Mouse (Mus musculus) MEL (cell line): ENCODE results near the gene Grhl1. TPM values are rescaled to one million over a fixed set of nuclear protein-coding genes. Genes with fewer than 3 reads are reported as not detected.

Source experiments
- DNase-seq: peaks from one replicate; pipeline ENCODE4 v3.0.0; 2011; ENCODE audit warnings: low read depth, low spot score
- H3K27ac ChIP-seq: 2 replicates; pipeline ENCODE4 v1.5.1; 2012; ENCODE audit warnings: low read depth, mild to moderate bottlenecking, control low read depth, low read length, moderate library complexity; ENCODE audit not compliant: control insufficient read depth
- H3K27me3 ChIP-seq, 2 experiments: fragments of 150-350 bp in 1 of 2; sonication (generic) in 1 of 2; 2 replicates each; pipeline ENCODE4 v1.6.1; 2012; ENCODE audit warnings: low read length in 2 of 2, mild to moderate bottlenecking in 2 of 2, improper control_type of control experiment in 1 of 2, moderate library complexity in 1 of 2; ENCODE audit not compliant: insufficient read depth in 2 of 2, control insufficient read depth in 1 of 2
- H3K36me3 ChIP-seq, 2 experiments: 2 replicates each; pipeline ENCODE4 v1.6.1; 2012 to 2014; ENCODE audit warnings: low read length in 2 of 2, improper control_type of control experiment in 1 of 2, inconsistent platforms in 1 of 2, mild to moderate bottlenecking in 1 of 2; ENCODE audit not compliant: insufficient read depth in 2 of 2, control insufficient read depth in 1 of 2
- H3K4me1 ChIP-seq, 2 experiments: fragments of 150-350 bp in 1 of 2; sonication (generic) in 1 of 2; 2 replicates each; pipeline ENCODE4 v1.6.1; 2012; ENCODE audit warnings: low read length in 2 of 2, improper control_type of control experiment in 1 of 2, mild to moderate bottlenecking in 1 of 2; ENCODE audit not compliant: insufficient read depth in 2 of 2, control insufficient read depth in 1 of 2
- H3K4me3 ChIP-seq, 2 experiments: fragments of 150-350 bp in 1 of 2; sonication (generic) in 1 of 2; 2 replicates each; pipeline ENCODE4 v1.5.1; 2012; ENCODE audit warnings: low read depth in 2 of 2, low read length in 2 of 2, mild to moderate bottlenecking in 2 of 2, moderate library complexity in 2 of 2, control low read depth in 1 of 2, improper control_type of control experiment in 1 of 2; ENCODE audit not compliant: control insufficient read depth in 1 of 2, insufficient read depth in 1 of 2
- H3K79me2 ChIP-seq: 2 replicates; pipeline ENCODE4 v1.6.1; 2012; ENCODE audit warnings: mild to moderate bottlenecking, low read length, moderate library complexity; ENCODE audit not compliant: control insufficient read depth, poor library complexity, insufficient read depth
- H3K9ac ChIP-seq: 2 replicates; pipeline ENCODE4 v1.6.1; 2012; ENCODE audit warnings: low read depth, mild to moderate bottlenecking, control low read depth, low read length, moderate library complexity; ENCODE audit not compliant: control insufficient read depth, poor library complexity, severe bottlenecking
- H3K9me3 ChIP-seq: fragments of 150-350 bp; sonication (generic); replicated peaks from 2 replicates; pipeline ENCODE4 v1.6.1; 2012; ENCODE audit warnings: mild to moderate bottlenecking, low read length, improper control_type of control experiment, moderate library complexity; ENCODE audit not compliant: insufficient read depth
- CHD2 ChIP-seq: IDR thresholded peaks from 2 replicates; pipeline ENCODE4 v1.6.1; 2011; ENCODE audit warnings: low read length, improper control_type of control experiment
- CTCF ChIP-seq, 3 experiments: IDR thresholded peaks in 2 of 3; conservative IDR thresholded peaks in 1 of 3; 2 replicates each; pipeline ENCODE4 v1.5.1; 2011 to 2012; ENCODE audit warnings: low read length in 3 of 3, low read depth in 2 of 3, mild to moderate bottlenecking in 2 of 3, improper control_type of control experiment in 1 of 3, inconsistent platforms in 1 of 3, mixed read lengths in 1 of 3, moderate library complexity in 1 of 3; ENCODE audit not compliant: control insufficient read depth in 1 of 3, insufficient read depth in 1 of 3, poor library complexity in 1 of 3, severe bottlenecking in 1 of 3
- E2F4 ChIP-seq: IDR thresholded peaks from 2 replicates; pipeline ENCODE4 v1.6.1; 2011; ENCODE audit warnings: low read depth, low read length, improper control_type of control experiment, borderline replicate concordance
- ELF1 ChIP-seq: IDR thresholded peaks from 2 replicates; pipeline ENCODE4 v1.6.1; 2014; ENCODE audit warnings: low read depth, mild to moderate bottlenecking, inconsistent platforms, low read length, improper control_type of control experiment, moderate library complexity
- ETS1 ChIP-seq: IDR thresholded peaks from 2 replicates; pipeline ENCODE4 v1.6.1; 2012; ENCODE audit warnings: low read depth, mild to moderate bottlenecking, inconsistent platforms, low read length, improper control_type of control experiment, moderate library complexity
- GABPA ChIP-seq: IDR thresholded peaks from 2 replicates; pipeline ENCODE4 v1.6.1; 2012; ENCODE audit warnings: low read depth, mild to moderate bottlenecking, inconsistent platforms, low read length, improper control_type of control experiment, moderate library complexity
- GATA1 ChIP-seq: IDR thresholded peaks from 2 replicates; pipeline ENCODE4 v1.6.1; 2011; ENCODE audit warnings: low read depth, low read length, improper control_type of control experiment
- JUND ChIP-seq: IDR thresholded peaks from 2 replicates; pipeline ENCODE4 v1.6.1; 2011; ENCODE audit warnings: low read depth, mild to moderate bottlenecking, improper control_type of control experiment, low read length
- KAT2A ChIP-seq: conservative IDR thresholded peaks from 2 replicates; pipeline ENCODE4 v1.6.1; 2012; ENCODE audit warnings: low read depth, low read length, improper control_type of control experiment, inconsistent platforms
- MAFK ChIP-seq: IDR thresholded peaks from 2 replicates; pipeline ENCODE4 v1.6.1; 2011; ENCODE audit warnings: low read depth, mild to moderate bottlenecking, low read length, improper control_type of control experiment, borderline replicate concordance
- MAZ ChIP-seq: IDR thresholded peaks from 2 replicates; pipeline ENCODE4 v1.6.1; 2012; ENCODE audit warnings: low read depth, mild to moderate bottlenecking, inconsistent platforms, low read length, improper control_type of control experiment
- MYB ChIP-seq: IDR thresholded peaks from 2 replicates; pipeline ENCODE4 v1.6.1; 2011; ENCODE audit warnings: mild to moderate bottlenecking, low read depth, low read length, improper control_type of control experiment
- MYC ChIP-seq: IDR thresholded peaks from 2 replicates; pipeline ENCODE4 v1.6.1; 2011; ENCODE audit warnings: low read depth, mild to moderate bottlenecking, low read length, improper control_type of control experiment, moderate library complexity
- NRF1 ChIP-seq: IDR thresholded peaks from 2 replicates; pipeline ENCODE4 v1.6.1; 2014; ENCODE audit warnings: low read depth, mild to moderate bottlenecking, inconsistent platforms, low read length, improper control_type of control experiment, moderate library complexity; ENCODE audit not compliant: poor library complexity, insufficient read depth, severe bottlenecking
- POLR2A ChIP-seq, 2 experiments: IDR thresholded peaks; 2 replicates each; pipeline ENCODE4 v1.6.1; 2011 to 2012; ENCODE audit warnings: low read length in 2 of 2, mild to moderate bottlenecking in 2 of 2, control low read depth in 1 of 2, improper control_type of control experiment in 1 of 2, low read depth in 1 of 2, moderate library complexity in 1 of 2; ENCODE audit not compliant: control insufficient read depth in 1 of 2, insufficient read depth in 1 of 2, poor library complexity in 1 of 2
- POLR2AphosphoS2 ChIP-seq: IDR thresholded peaks from 2 replicates; pipeline ENCODE4 v1.6.1; 2011; ENCODE audit warnings: low read length, improper control_type of control experiment
- RAD21 ChIP-seq: IDR thresholded peaks from 2 replicates; pipeline ENCODE4 v1.6.1; 2011; ENCODE audit warnings: mild to moderate bottlenecking, low read depth, low read length, improper control_type of control experiment
- SIN3A ChIP-seq: IDR thresholded peaks from 2 replicates; pipeline ENCODE4 v1.6.1; 2012; ENCODE audit warnings: low read length, improper control_type of control experiment, inconsistent platforms
- TBP ChIP-seq: IDR thresholded peaks from 2 replicates; pipeline ENCODE4 v1.8.0; 2011; ENCODE audit warnings: low read depth, low read length, improper control_type of control experiment
- UBTF ChIP-seq: IDR thresholded peaks from 2 replicates; pipeline ENCODE4 v1.6.1; 2012; ENCODE audit warnings: low read depth, mild to moderate bottlenecking, inconsistent platforms, low read length, improper control_type of control experiment, moderate library complexity, borderline replicate concordance; ENCODE audit not compliant: insufficient read depth
- USF2 ChIP-seq, 2 experiments: IDR thresholded peaks; 2 replicates each; pipeline ENCODE4 v1.6.1; 2011 to 2012; ENCODE audit warnings: improper control_type of control experiment in 2 of 2, low read length in 2 of 2, borderline replicate concordance in 1 of 2, inconsistent platforms in 1 of 2, low read depth in 1 of 2, mild to moderate bottlenecking in 1 of 2; ENCODE audit not compliant: insufficient read depth in 1 of 2
- ZC3H11A ChIP-seq: IDR thresholded peaks from 2 replicates; pipeline ENCODE4 v1.6.1; 2012; ENCODE audit warnings: low read depth, mild to moderate bottlenecking, inconsistent platforms, low read length, improper control_type of control experiment
- ZMIZ1 ChIP-seq: IDR thresholded peaks from 2 replicates; pipeline ENCODE4 v1.6.1; 2012; ENCODE audit warnings: low read depth, mild to moderate bottlenecking, inconsistent platforms, low read length, improper control_type of control experiment, moderate library complexity
- ZNF384 ChIP-seq: IDR thresholded peaks from 2 replicates; pipeline ENCODE4 v1.6.1; 2012; ENCODE audit warnings: low read depth, mild to moderate bottlenecking, inconsistent platforms, low read length, improper control_type of control experiment
- polyA plus RNA-seq, 2 experiments: library from polyadenylated mRNA; stranded (reverse) in 1 of 2; unstranded in 1 of 2; fragments of >175 nt in 1 of 2; fragments of >200 nt in 1 of 2; gene quantifications; 2 replicates each; pipeline versions ENCODE4 v1.2.1 to v1.2.4; 2012; ENCODE audit warnings: low replicate concordance in 2 of 2, low read depth in 1 of 2; ENCODE audit not compliant: insufficient read length in 2 of 2, insufficient read depth in 1 of 2, missing spikeins in 1 of 2
- total RNA-seq: library from RNA; depleted of rRNA; stranded (reverse); fragments of 300-350 nt; gene quantifications from 2 replicates; pipeline ENCODE4 v1.2.3, GENCODE M21; 2012

Grhl1 gene
- total and polyA plus RNA-seq, 3 experiments, result 0.50 to 1.3 TPM; not detected in 1

DNA sequence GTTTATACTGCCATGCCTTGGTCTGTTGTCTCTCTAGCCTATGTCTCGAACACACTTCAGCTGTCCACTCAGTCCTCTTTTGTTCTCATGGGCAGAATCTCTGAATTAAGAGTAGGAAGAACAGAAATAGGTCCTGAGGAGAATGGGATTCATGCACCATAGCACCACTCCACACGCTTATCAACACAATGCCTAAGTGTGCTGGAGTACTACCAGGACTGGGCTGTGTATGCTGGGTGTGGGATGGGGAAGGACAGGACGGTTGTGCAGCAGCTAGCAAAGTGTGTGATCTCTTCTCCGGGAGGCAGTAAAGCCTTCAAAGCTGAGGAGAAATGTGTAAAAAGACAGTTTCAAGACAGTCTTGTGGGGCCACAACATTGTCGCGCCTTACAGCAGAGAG, 23.2 kb upstream of the Grhl1 start (continued):
- TF ChIP-seq MAFK (no peak), GATA1 (no peak), ZC3H11A (no peak), KAT2A (no peak)

DNA sequence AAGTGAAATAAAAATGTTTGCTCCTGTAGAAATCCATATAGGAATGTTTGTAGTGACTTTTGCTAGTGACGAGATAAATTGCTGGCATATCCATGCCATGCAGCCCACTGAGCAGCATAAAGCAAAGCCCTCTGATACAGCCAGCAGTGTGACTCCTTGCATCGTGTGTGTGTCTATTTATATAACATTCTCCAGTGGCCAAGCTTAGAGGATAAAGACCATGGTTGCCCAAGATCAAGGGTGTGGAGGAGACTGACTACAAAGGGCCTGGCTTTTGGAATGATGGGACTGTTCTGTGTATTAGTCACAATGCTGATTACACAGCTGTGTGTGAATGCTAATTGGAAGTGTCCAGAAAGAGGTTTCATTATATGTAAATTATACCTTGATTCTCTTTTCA, 19.6 kb upstream of the Grhl1 start:
- no peaks in the 10 kb centered on the region for H3K9me3 ChIP-seq
- no peaks in the 10 kb centered on the region for H3K27me3 ChIP-seq
- H3K79me2 ChIP-seq, result no peaks in the 10 kb centered on the region
- DNase-seq, result no peak
- no peak overlapping the region for H3K27ac ChIP-seq
- TF ChIP-seq NRF1 (no peak), CHD2 (no peak), TBP (no peak), E2F4 (no peak), ETS1 (no peak), KAT2A (no peak), MAZ (no peak), MYB (no peak), ZC3H11A (no peak), MYC (no peak), CTCF (IDR thresholded peaks at IDR 0.05 in 2 of 3, conservative IDR thresholded peaks at IDR 0.05 in 1 of 3; ENCODE audit: control insufficient read depth in 1 of 3, insufficient read depth in 1 of 3, low read depth in 2 of 3, low read length in 3 of 3, poor library complexity in 1 of 3, severe bottlenecking in 1 of 3) (no peak), ZNF384 (no peak), JUND (no peak), USF2 (IDR thresholded peaks at IDR 0.05; ENCODE audit: borderline replicate concordance in 1 of 2, insufficient read depth in 1 of 2, low read depth in 1 of 2, low read length in 2 of 2) (no peak), POLR2AphosphoS2 (no peak)
- H3K4me1 ChIP-seq, result peaks cover 0 to 9% of the 10 kb centered on the region in 2 experiments; a peak in 2 of 4 replicates
- no peak overlapping the region for H3K4me3 ChIP-seq
- peaks cover 2 to 3% of the 10 kb centered on the region in 2 experiments; a peak in 2 of 4 replicates for H3K36me3 ChIP-seq
- no peak overlapping the region for H3K9ac ChIP-seq

- H3K4me3 ChIP-seq, result no peak overlapping the region
- H3K36me3 ChIP-seq, result peaks cover 2 to 3% of the 10 kb centered on the region in 2 experiments; a peak in 2 of 4 replicates
Measured at GRCm38 (mm10) chr12:24555976-24556375, 16.1 kb upstream of the Grhl1 start.

More at GRCm38 (mm10) chr12:24555976-24556375, 16.1 kb upstream of the Grhl1 start:
- no peak overlapping the region for H3K9ac ChIP-seq
- no peaks in the 10 kb centered on the region for H3K79me2 ChIP-seq
- no peak for TF ChIP-seq MYC
- no peak for TF ChIP-seq CHD2
- no peak for TF ChIP-seq CTCF (IDR thresholded peaks at IDR 0.05 in 2 of 3, conservative IDR thresholded peaks at IDR 0.05 in 1 of 3; ENCODE audit: control insufficient read depth in 1 of 3, insufficient read depth in 1 of 3, low read depth in 2 of 3, low read length in 3 of 3, poor library complexity in 1 of 3, severe bottlenecking in 1 of 3)
- no peak for TF ChIP-seq POLR2A (IDR thresholded peaks at IDR 0.05; ENCODE audit: control insufficient read depth in 1 of 2, insufficient read depth in 1 of 2, low read depth in 1 of 2, low read length in 2 of 2, poor library complexity in 1 of 2)
- no peak for TF ChIP-seq ELF1
- TF ChIP-seq UBTF, result no peak
- TF ChIP-seq ZC3H11A, result no peak
- no peak for TF ChIP-seq GABPA
- no peak for TF ChIP-seq SIN3A
- TF ChIP-seq ZMIZ1, result no peak
- TF ChIP-seq RAD21, result no peak
- TF ChIP-seq POLR2AphosphoS2, result no peak
- peaks cover 0 to 9% of the 10 kb centered on the region in 2 experiments; a peak in 2 of 4 replicates for H3K4me1 ChIP-seq
- no peak overlapping the region for H3K27ac ChIP-seq
- no peaks in the 10 kb centered on the region for H3K27me3 ChIP-seq
- H3K9me3 ChIP-seq, result no peaks in the 10 kb centered on the region
- DNase-seq, result peak; percentile 27
